Mouse (Mus musculus) spleen, postnatal 10 days (tissue): ENCODE data around the gene Rnase9.
"Not testable (repeated sequence)": the region's sequence is repeated elsewhere in the genome, so short reads cannot be mapped to it uniquely, and the experiment has no call there.

ENCODE experiments used
- DNase-seq, 2 experiments: peaks; one replicate each; pipeline ENCODE4 v3.0.0; 2021 to 2022; ENCODE audit warnings: low spot score in 2 of 2

The Rnase9 gene

GRCm38 (mm10) chr14:51050063-51050462, 8.4 kb upstream of the Rnase9 start, which contains the start of gene Rnase11:
Rnase11 (minus strand) TSS chr14:51050163.
- no peak for DNase-seq

- DNase-seq = no peak
Measured at GRCm38 (mm10) chr14:51047846-51048245, 6.2 kb upstream of the Rnase9 start.

DNA sequence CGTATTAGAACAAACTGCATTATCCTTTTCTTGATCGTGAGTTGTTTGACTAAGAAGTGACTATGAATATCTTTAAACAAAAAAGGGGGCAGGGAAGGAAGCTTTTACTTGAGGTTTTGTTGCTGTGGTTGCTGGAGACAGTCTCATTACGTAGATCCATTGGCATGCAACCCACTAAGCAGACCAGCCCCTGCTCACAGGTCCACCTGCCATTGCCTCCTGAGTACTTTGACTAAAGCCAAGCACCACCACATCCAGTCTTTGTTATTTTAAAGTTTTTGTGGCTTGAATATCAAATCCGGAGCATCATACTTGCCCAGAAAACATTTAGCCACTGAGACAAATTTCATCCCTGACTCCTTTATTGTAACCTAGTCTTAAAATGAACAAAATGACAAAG, 5.5 kb downstream of the Rnase9 start:
- DNase-seq = no peak

- no peak for DNase-seq
Measured at GRCm38 (mm10) chr14:51035206-51035605, 6.5 kb downstream of the Rnase9 start.

DNA sequence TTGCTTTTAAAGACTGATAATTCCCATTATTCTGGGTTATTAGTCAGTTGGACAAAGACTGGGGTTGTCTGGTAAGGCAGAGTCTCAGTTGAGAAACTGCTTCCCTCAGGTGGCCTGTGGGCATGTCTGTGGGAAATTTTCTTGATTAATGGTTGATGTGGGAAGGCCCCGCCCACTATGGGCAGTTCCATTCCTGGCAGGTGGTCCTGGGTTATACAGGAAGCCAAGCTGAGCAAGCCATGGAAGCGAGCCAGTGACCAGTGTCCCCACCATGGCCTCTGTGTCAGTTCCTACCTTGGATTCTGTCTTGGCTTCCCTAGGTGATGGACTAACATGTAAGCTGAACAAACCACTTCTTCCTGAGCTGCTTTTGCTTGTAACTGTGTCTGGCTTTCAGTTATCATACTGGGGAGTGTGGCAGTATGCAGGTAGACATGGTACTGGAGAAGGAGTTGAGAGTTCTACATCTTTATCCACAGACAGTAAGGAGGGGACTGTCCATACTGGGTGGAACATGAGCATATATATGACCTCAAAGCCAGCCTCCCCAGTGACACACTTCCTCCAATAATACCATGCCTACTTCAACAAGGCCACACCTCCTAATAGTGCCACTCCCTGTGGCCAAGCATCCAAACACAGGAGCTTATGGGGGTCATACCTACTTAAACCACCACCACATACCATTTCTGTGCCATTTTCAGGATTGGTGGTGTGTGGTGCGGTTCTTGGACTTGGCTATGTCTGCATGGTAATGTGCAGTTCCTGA, 14.1 kb downstream of the Rnase9 start:
- no peak for DNase-seq

DNA sequence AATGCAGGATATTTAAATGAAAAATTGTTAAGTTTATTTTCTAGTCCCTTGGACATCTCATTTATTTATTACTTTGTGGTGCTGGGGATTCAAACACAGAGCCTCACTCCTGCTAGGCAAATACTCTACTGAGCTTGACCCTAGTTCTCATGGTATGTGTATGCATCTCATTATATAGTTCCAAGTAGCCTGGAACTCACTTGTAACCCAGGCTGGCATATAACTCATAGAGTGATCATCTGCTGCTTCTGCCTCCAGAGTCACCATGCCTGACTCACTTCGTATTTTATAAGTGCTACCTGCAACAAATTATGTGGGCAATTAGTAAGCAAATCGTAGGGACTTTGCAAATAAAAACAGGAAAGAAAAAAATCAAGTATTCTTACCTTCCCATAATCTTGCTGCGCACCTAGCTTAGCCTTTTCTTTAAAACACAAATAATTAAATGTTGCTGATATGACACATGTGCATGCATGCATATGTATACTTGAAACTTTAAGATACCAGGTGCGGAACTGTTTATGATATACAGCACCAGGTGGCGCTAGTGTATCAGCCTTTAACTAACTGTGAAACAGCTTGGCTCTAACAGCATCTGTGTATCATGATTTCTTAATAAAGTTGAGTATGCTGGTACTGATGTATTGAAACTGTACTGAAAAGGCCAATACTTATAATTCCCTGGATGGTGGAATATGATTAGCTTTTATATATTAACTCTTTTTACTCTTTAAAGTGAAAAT, 15.1 kb downstream of the Rnase9 start:
- peak; percentile 50 to 75 for DNase-seq

DNA sequence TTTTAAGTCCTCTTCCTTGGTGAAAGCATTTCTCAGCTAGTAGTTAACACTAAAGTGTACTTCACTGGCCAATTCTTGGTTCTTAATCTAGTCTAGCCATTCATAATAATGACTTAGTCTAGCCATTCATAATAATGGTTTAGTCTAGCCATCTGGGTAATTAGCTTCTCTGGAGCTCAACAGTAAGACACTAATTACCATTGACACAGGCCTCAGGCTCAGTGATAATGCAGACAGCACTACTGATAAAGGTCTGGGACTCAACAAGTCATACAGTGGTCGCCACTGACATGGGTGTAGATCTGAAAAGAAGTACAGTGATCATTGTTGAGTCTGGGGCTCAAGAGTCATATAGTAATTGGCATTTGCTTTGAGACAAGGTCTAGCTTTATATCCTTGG, 16.8 kb downstream of the Rnase9 start:
- no peak for DNase-seq

DNA sequence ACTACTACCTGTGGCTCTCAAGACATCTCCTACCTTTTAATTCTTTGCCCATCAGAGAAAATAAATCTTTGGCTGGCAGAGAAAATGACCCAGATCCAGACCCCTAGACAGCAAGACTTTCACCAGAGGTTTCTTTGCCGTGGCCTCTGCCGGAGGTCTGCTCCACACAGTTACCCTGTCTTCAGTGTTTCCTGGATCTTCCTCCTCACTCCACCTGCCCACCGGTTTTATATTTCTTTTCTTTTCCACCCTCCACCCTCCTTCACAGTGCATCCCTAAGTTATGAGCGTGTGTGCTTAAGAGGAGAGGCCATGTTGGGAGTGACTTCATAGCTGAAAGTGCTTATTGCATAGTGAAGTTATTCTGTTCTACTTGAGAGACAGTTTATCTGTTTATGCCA, 18.2 kb downstream of the Rnase9 start:
- no peak for DNase-seq

- no peak for DNase-seq
Measured at GRCm38 (mm10) chr14:51017256-51017655, 24.4 kb downstream of the Rnase9 start.

- no peak for DNase-seq
Measured at GRCm38 (mm10) chr14:51015780-51016179, 25.9 kb downstream of the Rnase9 start.

DNA sequence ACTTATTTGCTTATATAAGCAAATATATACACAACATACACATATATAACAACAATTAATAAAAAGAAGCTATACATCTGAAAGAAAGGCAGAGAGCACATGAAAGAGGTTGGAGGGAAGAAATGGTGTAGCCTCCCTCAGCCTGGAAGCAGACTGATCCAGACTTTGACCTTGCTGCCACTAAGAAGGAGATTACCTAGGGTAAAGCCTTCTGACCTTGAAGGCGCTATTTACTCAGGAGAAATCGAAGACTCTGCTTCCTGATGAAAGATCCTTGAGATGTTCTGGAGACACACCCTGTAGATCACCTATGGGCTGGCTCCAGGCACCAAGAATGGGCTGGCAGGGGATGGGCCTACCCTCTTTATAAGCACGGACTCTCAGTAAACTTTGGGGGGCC, 26.9 kb downstream of the Rnase9 start:
- DNase-seq = not testable (repeated sequence)

DNA sequence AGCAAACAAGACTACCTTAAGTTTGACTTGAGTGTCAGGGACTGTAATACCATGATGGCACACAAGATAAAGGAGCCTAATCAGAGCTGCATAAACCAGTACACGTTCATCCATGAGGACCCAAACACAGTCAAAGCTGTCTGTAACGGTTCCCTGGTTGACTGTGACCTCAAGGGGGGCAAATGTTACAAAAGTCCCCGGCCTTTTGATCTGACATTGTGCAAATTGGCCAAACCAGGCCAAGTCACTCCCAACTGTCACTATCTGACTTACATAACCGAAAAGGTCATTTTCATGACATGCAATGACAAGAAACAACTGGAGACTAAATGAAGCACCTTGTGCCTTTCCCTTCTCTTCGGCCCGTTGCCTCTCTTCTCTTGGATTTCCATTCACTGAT, 32.1 kb downstream of the Rnase9 start:
- DNase-seq = no peak

DNA sequence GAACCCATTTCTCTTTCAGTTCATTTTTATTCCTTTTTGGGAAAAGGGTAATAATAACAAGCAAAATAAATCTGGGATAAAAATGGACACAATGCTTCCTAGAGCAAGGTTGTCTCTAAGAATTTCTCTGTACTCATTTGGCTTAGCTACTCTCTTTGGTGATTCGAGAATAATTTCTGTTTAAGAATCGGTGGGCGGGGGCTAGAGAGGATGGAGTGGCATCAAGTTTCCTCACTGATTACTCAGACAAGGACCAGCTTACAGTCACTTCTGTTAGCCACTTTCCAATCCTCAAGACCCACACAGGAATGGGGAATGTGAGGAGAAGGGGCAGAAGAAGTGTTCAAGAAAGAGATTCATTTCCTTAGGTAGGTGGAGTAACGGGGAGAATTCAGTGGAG, 32.9 kb downstream of the Rnase9 start:
- DNase-seq = no peak

DNA sequence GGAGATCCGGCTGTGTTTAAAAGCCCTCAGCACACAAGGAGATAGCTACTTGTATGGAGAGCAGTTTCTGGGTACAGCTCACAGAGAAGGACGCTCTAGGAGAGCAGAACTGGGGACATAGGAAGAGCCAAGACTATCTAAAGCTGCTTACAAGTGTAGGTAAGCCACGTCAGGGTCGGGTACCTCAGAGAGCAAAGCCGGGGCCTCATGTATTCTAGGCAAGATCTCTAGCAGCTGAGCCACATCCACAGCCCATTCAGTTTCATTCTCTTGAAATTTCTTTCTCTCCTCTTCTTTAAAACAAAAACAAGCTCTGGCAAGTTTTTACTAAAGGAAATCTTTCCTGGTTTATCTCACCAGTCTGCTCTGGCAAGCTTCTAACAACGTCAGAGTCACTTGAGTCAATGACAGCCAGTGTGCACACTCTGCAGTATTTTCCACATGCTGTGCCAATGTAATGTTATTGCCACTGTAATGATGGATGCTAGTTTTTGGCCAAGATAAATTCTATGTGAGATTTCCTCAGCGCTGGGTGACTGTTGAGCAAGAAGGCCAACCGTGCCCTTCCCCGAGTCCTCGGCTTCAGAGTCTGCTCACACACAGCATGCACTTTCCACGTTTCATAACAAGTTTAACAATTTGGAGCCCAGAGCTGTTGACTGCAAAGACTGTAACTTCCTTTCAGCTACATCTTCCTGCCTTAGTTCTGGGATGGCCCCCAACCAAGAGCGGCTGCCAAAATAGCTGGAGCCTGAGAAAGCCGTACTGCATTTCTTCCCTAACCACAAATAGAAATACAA, 33.6 kb downstream of the Rnase9 start:
- DNase-seq = no peak

- no peak for DNase-seq
Measured at GRCm38 (mm10) chr14:51007152-51007801, 34.4 kb downstream of the Rnase9 start, which contains the start of gene Rnase10. Rnase10 (plus strand) TSS chr14:51007751.

GRCm38 (mm10) chr14:50997999-50998666, 43.5 kb downstream of the Rnase9 start:
- no peak for DNase-seq

DNA sequence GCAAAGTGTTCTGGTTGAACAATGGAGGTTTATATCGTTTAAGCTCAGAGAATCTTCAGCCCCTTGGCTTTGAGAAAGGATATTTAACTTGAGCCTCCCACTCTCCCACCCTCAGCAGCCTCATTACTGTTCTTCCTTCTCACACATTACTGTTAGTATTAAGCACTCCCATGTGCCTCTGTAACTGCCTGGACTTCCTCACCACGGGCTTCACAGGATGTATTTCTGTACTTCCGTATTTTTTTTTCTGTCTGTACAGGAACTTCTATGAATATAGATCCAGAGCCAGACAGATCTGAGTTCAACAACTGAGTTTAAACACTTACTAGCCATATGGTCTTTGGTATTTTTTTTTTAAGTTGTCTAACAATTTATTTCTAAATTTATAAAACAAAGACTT, 44.6 kb downstream of the Rnase9 start:
- no peak for DNase-seq

DNA sequence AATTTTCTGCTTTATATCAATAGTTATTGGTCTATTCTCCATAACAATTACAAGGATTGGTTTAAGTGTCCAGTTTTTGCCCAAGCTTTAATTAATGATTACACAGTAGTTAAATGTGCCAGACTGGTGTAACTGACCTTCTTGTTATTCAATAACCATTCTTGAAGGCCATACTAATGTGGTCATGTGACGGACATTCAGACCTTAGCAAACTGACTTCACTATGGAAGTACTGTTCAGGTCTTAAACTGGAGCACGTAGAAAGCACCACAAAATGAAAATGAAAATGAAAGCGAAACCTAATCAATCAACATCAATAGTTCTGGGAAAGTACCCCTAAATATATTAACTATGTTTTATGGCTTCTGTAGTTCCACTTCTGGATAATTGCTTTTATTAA, 50.6 kb downstream of the Rnase9 start:
- no peak for DNase-seq
